Comparison of ENCODE assay signal across 8 mouse cellular contexts in genomic region chr2:109673509-109674455, GRCm38 (mm10). TPM values are rescaled to one million over a fixed set of nuclear protein-coding genes. Genes with fewer than 3 reads are reported as not detected.
DNase-seq lines count a peak whose midpoint lies in the region; ATAC-seq lines count a peak whose summit lies in the region.

No protein-coding gene starts in this region.

- no peak overlapping the region for H3K9ac ChIP-seq in forebrain, embryonic 11.5 days (ENCODE audit: low read length)
- H3K9ac ChIP-seq in limb, embryonic 13.5 days, result no peak overlapping the region
- no peak overlapping the region for H3K9ac ChIP-seq in stomach, embryonic 14.5 days (replicated peaks; ENCODE audit: low read depth, low read length)

- no peaks in the 10 kb centered on the region for H3K9me3 ChIP-seq in forebrain, embryonic 11.5 days (ENCODE audit: control insufficient read depth, low read length)
- H3K9me3 ChIP-seq in limb, embryonic 13.5 days, result no peaks in the 10 kb centered on the region
- H3K9me3 ChIP-seq in stomach, embryonic 14.5 days (ENCODE audit: control insufficient read depth, low read depth, low read length), result no peaks in the 10 kb centered on the region

- peak; percentile 16 to 45 for DNase-seq in layer of hippocampus, adult 18-20 months (ENCODE audit: low spot score in 2 of 2)
- DNase-seq in layer of hippocampus, adult 11-12 months (ENCODE audit: low spot score), result no peak
- peak; percentile 31 to 48 for DNase-seq in cerebellum, adult 18-20 months
- DNase-seq in forebrain, embryonic 11.5 days (ENCODE audit: low spot score), result peak; percentile 62
- DNase-seq in thymus, postnatal 36 days, result no peak
- no peak for DNase-seq in yolk sac, embryonic 10.5 days (ENCODE audit: low spot score)

- peaks cover 2% of the 10 kb centered on the region; the same call in 1 of the 2 replicates for H3K4me1 ChIP-seq in forebrain, embryonic 11.5 days (replicated peaks; ENCODE audit: control insufficient read depth, insufficient read depth, low read length)
- H3K4me1 ChIP-seq in limb, embryonic 13.5 days, result peaks cover 31% of the 10 kb centered on the region
- H3K4me1 ChIP-seq in stomach, embryonic 14.5 days (ENCODE audit: control insufficient read depth, insufficient read depth, low read length), result no peaks in the 10 kb centered on the region

- WGBS in forebrain, embryonic 11.5 days, result under 1% methylated on average over 48 of the region's 48 CpGs
- WGBS in limb, embryonic 13.5 days, result 1% methylated on average over 48 of the region's 48 CpGs
- WGBS in stomach, embryonic 14.5 days, result under 1% methylated on average over 48 of the region's 48 CpGs

- no peak for ATAC-seq in forebrain, embryonic 11.5 days (replicated peaks; ENCODE audit: low FRiP score)
- ATAC-seq in limb, embryonic 13.5 days (ENCODE audit: low FRiP score, low read depth), result no peak
- no peak for ATAC-seq in stomach, embryonic 14.5 days (ENCODE audit: insufficient number of reproducible peaks, insufficient read depth, low FRiP score, low read depth)

- H3K27me3 ChIP-seq in forebrain, embryonic 11.5 days (ENCODE audit: control insufficient read depth, insufficient read depth, low read length), result peaks cover 41% of the 10 kb centered on the region
- peaks cover 76% of the 10 kb centered on the region for H3K27me3 ChIP-seq in limb, embryonic 13.5 days
- peaks cover 33% of the 10 kb centered on the region for H3K27me3 ChIP-seq in stomach, embryonic 14.5 days (ENCODE audit: control insufficient read depth, insufficient read depth, low read length)

- peak overlapping the region; percentile 36 for H3K4me3 ChIP-seq in forebrain, embryonic 11.5 days (ENCODE audit: low read depth, low read length)
- H3K4me3 ChIP-seq in limb, embryonic 13.5 days, result peak overlapping the region; percentile 39
- peak overlapping the region; percentile 32 for H3K4me3 ChIP-seq in stomach, embryonic 14.5 days (ENCODE audit: low read depth, low read length)

- H3K36me3 ChIP-seq in forebrain, embryonic 11.5 days (ENCODE audit: control insufficient read depth, insufficient read depth, low read length), result no peaks in the 10 kb centered on the region
- no peaks in the 10 kb centered on the region for H3K36me3 ChIP-seq in limb, embryonic 13.5 days
- no peaks in the 10 kb centered on the region for H3K36me3 ChIP-seq in stomach, embryonic 14.5 days (ENCODE audit: control insufficient read depth, insufficient read depth, low read length)

- peak overlapping the region; percentile 71 for H3K4me2 ChIP-seq in forebrain, embryonic 11.5 days (ENCODE audit: low read depth, low read length, severe bottlenecking)
- peak overlapping the region; percentile 64 for H3K4me2 ChIP-seq in limb, embryonic 13.5 days (replicated peaks)
- H3K4me2 ChIP-seq in stomach, embryonic 14.5 days (replicated peaks; ENCODE audit: low read depth, low read length), result peak overlapping the region; percentile 53

- H3K27ac ChIP-seq in forebrain, embryonic 11.5 days (ENCODE audit: low read depth, low read length), result no peak overlapping the region
- no peak overlapping the region for H3K27ac ChIP-seq in limb, embryonic 13.5 days
- no peak overlapping the region for H3K27ac ChIP-seq in stomach, embryonic 14.5 days (ENCODE audit: low read length)

RNA-seq across cellular contexts. Expression of gene Bdnf, which starts 0.7 kb away (rescaled TPM):
- total RNA-seq in layer of hippocampus, adult 18-20 months (2021), result 10 to 100 TPM; 29.4 to 33.1 TPM
- 0.85 and 1.1 TPM in 2 replicates for polyA plus RNA-seq in forebrain, embryonic 11.5 days (2014; fragmentation: Nextera tagmentation; extraction: Ambion mirVana)
- polyA plus RNA-seq in limb, embryonic 13.5 days (2015; fragmentation: Nextera tagmentation; extraction: Ambion mirVana), result 3.2 and 3.4 TPM in 2 replicates
- polyA plus RNA-seq in stomach, embryonic 14.5 days (2014; fragmentation: Nextera tagmentation; extraction: Ambion mirVana), result 3.1 and 3.2 TPM in 2 replicates

Comparison
In these comparisons a context has a peak if more than half of its experiments do, and no peak if none do; other contexts are left out.
1. DNase-seq: peak in layer of hippocampus, adult 18-20 months (2 of 2), cerebellum, adult 18-20 months (2 of 2) and forebrain, embryonic 11.5 days (single experiment); none in layer of hippocampus, adult 11-12 months (single experiment), thymus, postnatal 36 days (0 of 2) and yolk sac, embryonic 10.5 days (single experiment).
2. Peak in every context shown above with its lines, with median percentiles within 50 percentile points of each other: H3K4me2 ChIP-seq and H3K4me3 ChIP-seq.